16 mouse cellular contexts compared by ENCODE assay signal in genomic region chr15:40485997-40486396, GRCm38 (mm10).
DNase-seq lines count a peak whose midpoint lies in the region; ATAC-seq and TF ChIP-seq lines count a peak whose summit lies in the region.
"Had no signal": no experiment of that assay in that cellular context is flagged by ENCODE, and none has a peak within 500 bp of the region (broad histone marks: within the 10 kb centered on the region; RNA-seq: fewer than 3 reads in every experiment).

No protein-coding gene starts in this region.

- intact Hi-C loops in heart, postnatal 25 days (cut with DNase I): no loop called here

- H3K36me3 ChIP-seq in embryonic facial prominence, embryonic 13.5 days: no peaks in the 10 kb centered on the region
- H3K36me3 ChIP-seq in embryonic facial prominence, embryonic 10.5 days (replicated peaks): no peaks in the 10 kb centered on the region
- no peaks in the 10 kb centered on the region for H3K36me3 ChIP-seq in stomach, embryonic 15.5 days
- H3K36me3 ChIP-seq in stomach, postnatal 0 days (ENCODE audit: control insufficient read depth, insufficient read depth, low read length): no peaks in the 10 kb centered on the region
- H3K36me3 ChIP-seq: heart, embryonic 13.5 days; limb, embryonic 12.5 days; neural tube, embryonic 15.5 days had no signal

- H3K4me2 ChIP-seq in embryonic facial prominence, embryonic 13.5 days: no peak overlapping the region
- no peak overlapping the region for H3K4me2 ChIP-seq in stomach, embryonic 15.5 days
- H3K4me2 ChIP-seq in stomach, postnatal 0 days (replicated peaks; ENCODE audit: low read depth): no peak overlapping the region
- H3K4me2 ChIP-seq: heart, embryonic 13.5 days; limb, embryonic 12.5 days; neural tube, embryonic 15.5 days had no signal

- H3K9me3 ChIP-seq in embryonic facial prominence, embryonic 13.5 days: no peaks in the 10 kb centered on the region
- no peaks in the 10 kb centered on the region for H3K9me3 ChIP-seq in embryonic facial prominence, embryonic 10.5 days
- H3K9me3 ChIP-seq in stomach, embryonic 15.5 days: no peaks in the 10 kb centered on the region
- no peaks in the 10 kb centered on the region for H3K9me3 ChIP-seq in stomach, postnatal 0 days (ENCODE audit: control insufficient read depth, low read length)
- H3K9me3 ChIP-seq: heart, embryonic 13.5 days; limb, embryonic 12.5 days; neural tube, embryonic 15.5 days had no signal

- no peak for DNase-seq in embryonic facial prominence, embryonic 10.5 days (ENCODE audit: low spot score)
- peak; percentile 10 for DNase-seq in heart, adult 8-10 months (ENCODE audit: low spot score)
- DNase-seq in heart, postnatal 25 days (ENCODE audit: low spot score): no peak
- DNase-seq in stomach, postnatal 0 days (ENCODE audit: low spot score): no peak
- DNase-seq in skeletal muscle tissue, adult 2 months (ENCODE audit: low read depth, low spot score): peak; percentile 10
- no peak for DNase-seq in spleen, postnatal 36 days (ENCODE audit: low spot score in 2 of 2)
- DNase-seq: retina, postnatal 1 day; thymus, postnatal 25 days had no signal

- no peaks in the 10 kb centered on the region for H3K4me1 ChIP-seq in embryonic facial prominence, embryonic 13.5 days
- no peaks in the 10 kb centered on the region for H3K4me1 ChIP-seq in embryonic facial prominence, embryonic 10.5 days
- H3K4me1 ChIP-seq in stomach, embryonic 15.5 days: no peaks in the 10 kb centered on the region
- no peaks in the 10 kb centered on the region for H3K4me1 ChIP-seq in stomach, postnatal 0 days (replicated peaks; ENCODE audit: control insufficient read depth, insufficient read depth)
- H3K4me1 ChIP-seq: heart, embryonic 13.5 days; limb, embryonic 12.5 days; neural tube, embryonic 15.5 days had no signal

- TF ChIP-seq CTCF in stomach, postnatal 0 days (IDR thresholded peaks at IDR 0.05; ENCODE audit: low read depth): no peak

- H3K4me3 ChIP-seq in embryonic facial prominence, embryonic 13.5 days: no peak overlapping the region
- H3K4me3 ChIP-seq in embryonic facial prominence, embryonic 10.5 days: no peak overlapping the region
- no peak overlapping the region for H3K4me3 ChIP-seq in stomach, embryonic 15.5 days (replicated peaks)
- no peak overlapping the region for H3K4me3 ChIP-seq in stomach, postnatal 0 days (ENCODE audit: low read depth, low read length)
- H3K4me3 ChIP-seq: heart, embryonic 13.5 days; limb, embryonic 12.5 days; neural tube, embryonic 15.5 days had no signal

- no peaks in the 10 kb centered on the region for H3K27me3 ChIP-seq in embryonic facial prominence, embryonic 13.5 days
- no peaks in the 10 kb centered on the region for H3K27me3 ChIP-seq in embryonic facial prominence, embryonic 10.5 days (replicated peaks; ENCODE audit: low read depth, poor library complexity, severe bottlenecking)
- no peaks in the 10 kb centered on the region for H3K27me3 ChIP-seq in stomach, embryonic 15.5 days (replicated peaks)
- H3K27me3 ChIP-seq in stomach, postnatal 0 days (ENCODE audit: control insufficient read depth, insufficient read depth, low read length): no peaks in the 10 kb centered on the region; the same call in 1 of the 2 replicates
- H3K27me3 ChIP-seq: heart, embryonic 13.5 days; limb, embryonic 12.5 days; neural tube, embryonic 15.5 days had no signal

- no peak overlapping the region for H3K9ac ChIP-seq in embryonic facial prominence, embryonic 13.5 days
- H3K9ac ChIP-seq in stomach, embryonic 15.5 days: no peak overlapping the region
- H3K9ac ChIP-seq in stomach, postnatal 0 days (ENCODE audit: low read length): no peak overlapping the region
- H3K9ac ChIP-seq: heart, embryonic 13.5 days; limb, embryonic 12.5 days; liver, embryonic 14.5 days; neural tube, embryonic 15.5 days had no signal

- no peak for TF ChIP-seq EP300 in stomach, postnatal 0 days (optimal IDR thresholded peaks at IDR 0.05)

- WGBS in embryonic facial prominence, embryonic 13.5 days: 95% methylated on average over 1 of the region's 1 CpGs
- WGBS in embryonic facial prominence, embryonic 10.5 days: 91% methylated on average over 1 of the region's 1 CpGs
- WGBS in stomach, embryonic 15.5 days: 93% methylated on average over 1 of the region's 1 CpGs
- WGBS in stomach, postnatal 0 days: 82% methylated on average over 1 of the region's 1 CpGs

- no peak overlapping the region for H3K27ac ChIP-seq in embryonic facial prominence, embryonic 13.5 days
- no peak overlapping the region for H3K27ac ChIP-seq in embryonic facial prominence, embryonic 10.5 days (replicated peaks)
- no peak overlapping the region for H3K27ac ChIP-seq in stomach, embryonic 15.5 days
- no peak overlapping the region for H3K27ac ChIP-seq in stomach, postnatal 0 days (replicated peaks)
- H3K27ac ChIP-seq: heart, embryonic 13.5 days; limb, embryonic 12.5 days; liver, embryonic 14.5 days; neural tube, embryonic 15.5 days had no signal

- 0 out of 2 replicates have a peak, but pooled peaks have one; percentile 10 for ATAC-seq in embryonic facial prominence, embryonic 13.5 days (ENCODE audit: insufficient number of reproducible peaks, insufficient read depth, low FRiP score, low TSS enrichment, low read depth)
- 0 out of 2 replicates have a peak, but pooled peaks have one; percentile 31 for ATAC-seq in stomach, embryonic 15.5 days (ENCODE audit: insufficient read depth, low FRiP score, low read depth)
- no peak for ATAC-seq in stomach, postnatal 0 days (ENCODE audit: low FRiP score, low TSS enrichment)
- ATAC-seq: CD4-positive, CD25-positive, alpha-beta regulatory T cell, adult 4 months; lung, postnatal 0 days had no signal

Comparison
In these comparisons a context has a peak if more than half of its experiments do, and no peak if none do; other contexts are left out.
1. DNase-seq: peak in heart, adult 8-10 months (single experiment) and skeletal muscle tissue, adult 2 months (single experiment); none in embryonic facial prominence, embryonic 10.5 days (single experiment), heart, postnatal 25 days (single experiment), stomach, postnatal 0 days (single experiment) and spleen, postnatal 36 days (0 of 2).